Mouse (Mus musculus): ENCODE results near the gene Map1b. TPM values are rescaled to one million over a fixed set of nuclear protein-coding genes. Genes with fewer than 3 reads are reported as not detected.

Gene Map1b
- polyA plus RNA-seq, 1 experiment from 2014 or later = 665 TPM

GRCm38 (mm10) chr13:99449547-99449946, 66.8 kb downstream of the Map1b start:
- no peaks in the 10 kb centered on the region for H3K27me3 ChIP-seq (ENCODE audit: low read depth, poor library complexity, severe bottlenecking)
- H3K4me1 ChIP-seq = peaks cover 74% of the 10 kb centered on the region
- no peak for DNase-seq (ENCODE audit: low spot score)

GRCm38 (mm10) chr13:99448278-99448677, 68.1 kb downstream of the Map1b start:
- H3K9me3 ChIP-seq (replicated peaks) = no peaks in the 10 kb centered on the region
- H3K4me1 ChIP-seq = peaks cover 87% of the 10 kb centered on the region
- DNase-seq (ENCODE audit: low spot score) = no peak
- peak overlapping the region; percentile 92 for H3K27ac ChIP-seq (replicated peaks)
- no peaks in the 10 kb centered on the region for H3K27me3 ChIP-seq (ENCODE audit: low read depth, poor library complexity, severe bottlenecking)
- peak overlapping the region; percentile 11; the same call in 1 of the 2 replicates for H3K4me3 ChIP-seq
- WGBS = 32% methylated on average over 4 of the region's 4 CpGs
- peaks cover 43% of the 10 kb centered on the region for H3K36me3 ChIP-seq

More at GRCm38 (mm10) chr13:99449547-99449946, 66.8 kb downstream of the Map1b start:
- H3K9me3 ChIP-seq (replicated peaks) = no peaks in the 10 kb centered on the region
- H3K27ac ChIP-seq (replicated peaks) = peak overlapping the region; percentile 92
- peaks cover 41% of the 10 kb centered on the region for H3K36me3 ChIP-seq
- H3K4me3 ChIP-seq = no peak overlapping the region
- WGBS = 93% methylated on average over 4 of the region's 4 CpGs

DNA sequence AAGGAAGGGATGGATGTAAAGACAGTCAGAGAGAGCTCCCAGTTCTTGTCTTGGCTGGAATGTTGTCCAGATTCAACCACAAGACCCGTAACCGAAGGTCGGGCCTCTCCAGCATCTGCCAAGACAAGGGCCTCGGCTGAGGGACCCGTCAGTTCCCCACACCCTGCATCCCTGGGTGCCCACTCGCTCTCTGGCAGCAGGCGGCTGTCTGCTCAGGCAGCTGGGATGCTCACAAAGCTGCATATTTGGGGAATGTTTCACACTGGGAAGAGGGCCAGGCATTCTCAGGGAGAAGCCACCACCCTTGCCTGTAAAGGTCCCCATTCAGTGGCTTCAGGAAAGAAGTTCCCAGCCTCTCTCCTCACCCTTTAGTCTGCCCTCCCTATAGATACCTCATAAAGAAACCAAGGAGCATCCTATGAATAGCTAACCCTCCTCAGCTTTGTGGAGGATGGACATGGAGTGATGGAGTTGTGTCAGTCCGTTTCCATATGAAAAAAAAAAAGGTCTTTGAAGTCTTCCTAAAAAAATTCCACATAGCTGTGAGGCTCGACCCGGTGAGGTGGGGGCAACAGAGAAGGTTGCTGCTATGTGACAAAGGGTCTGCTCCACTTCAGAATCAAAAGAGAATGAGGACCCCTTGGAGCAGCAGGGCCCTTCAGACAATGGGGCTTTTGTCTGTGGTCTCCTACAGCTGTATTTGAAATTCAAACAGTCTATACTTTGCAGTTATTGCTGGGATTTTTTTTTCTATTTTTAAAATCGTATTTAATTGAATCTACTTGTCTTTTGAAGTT, 68.7 kb downstream of the Map1b start:
- WGBS = 33% methylated on average over 11 of the region's 11 CpGs
- H3K27me3 ChIP-seq (ENCODE audit: low read depth, poor library complexity, severe bottlenecking) = no peaks in the 10 kb centered on the region
- peak overlapping the region; percentile 92 for H3K27ac ChIP-seq (replicated peaks)
- H3K4me1 ChIP-seq = peaks cover 93% of the 10 kb centered on the region
- H3K4me3 ChIP-seq = peak overlapping the region; percentile 62
- DNase-seq (ENCODE audit: low spot score) = peak; percentile 44
- no peaks in the 10 kb centered on the region for H3K9me3 ChIP-seq (replicated peaks)
- peaks cover 37% of the 10 kb centered on the region for H3K36me3 ChIP-seq

- Histone ChIP-seq H3K36me3 (peaks cover 35% of the 10 kb centered on the region), H3K4me3 (peak overlapping the region; percentile 62), H3K27ac (replicated peaks) (peak overlapping the region; percentile 92), H3K27me3 (ENCODE audit: low read depth, poor library complexity, severe bottlenecking) (no peaks in the 10 kb centered on the region), H3K4me1 (peaks cover 96% of the 10 kb centered on the region), H3K9me3 (replicated peaks) (no peaks in the 10 kb centered on the region)
- no peak for DNase-seq (ENCODE audit: low spot score)
- WGBS = 61% methylated on average over 7 of the region's 7 CpGs
Observed at GRCm38 (mm10) chr13:99447002-99447401, 69.3 kb downstream of the Map1b start.

GRCm38 (mm10) chr13:99444880-99445279, 71.5 kb downstream of the Map1b start:
- H3K27me3 ChIP-seq (ENCODE audit: low read depth, poor library complexity, severe bottlenecking) = no peaks in the 10 kb centered on the region
- peaks cover 96% of the 10 kb centered on the region for H3K4me1 ChIP-seq
- WGBS = 4% methylated on average over 6 of the region's 6 CpGs
- no peak for DNase-seq (ENCODE audit: low spot score)
- peak overlapping the region; percentile 92 for H3K27ac ChIP-seq (replicated peaks)
- no peaks in the 10 kb centered on the region for H3K9me3 ChIP-seq (replicated peaks)
- peak overlapping the region; percentile 62 for H3K4me3 ChIP-seq
- peaks cover 41% of the 10 kb centered on the region for H3K36me3 ChIP-seq

GRCm38 (mm10) chr13:99444431-99444871, 71.9 kb downstream of the Map1b start:
- H3K4me3 ChIP-seq = peak overlapping the region; percentile 62
- DNase-seq (ENCODE audit: low spot score) = peak; percentile 86

DNA sequence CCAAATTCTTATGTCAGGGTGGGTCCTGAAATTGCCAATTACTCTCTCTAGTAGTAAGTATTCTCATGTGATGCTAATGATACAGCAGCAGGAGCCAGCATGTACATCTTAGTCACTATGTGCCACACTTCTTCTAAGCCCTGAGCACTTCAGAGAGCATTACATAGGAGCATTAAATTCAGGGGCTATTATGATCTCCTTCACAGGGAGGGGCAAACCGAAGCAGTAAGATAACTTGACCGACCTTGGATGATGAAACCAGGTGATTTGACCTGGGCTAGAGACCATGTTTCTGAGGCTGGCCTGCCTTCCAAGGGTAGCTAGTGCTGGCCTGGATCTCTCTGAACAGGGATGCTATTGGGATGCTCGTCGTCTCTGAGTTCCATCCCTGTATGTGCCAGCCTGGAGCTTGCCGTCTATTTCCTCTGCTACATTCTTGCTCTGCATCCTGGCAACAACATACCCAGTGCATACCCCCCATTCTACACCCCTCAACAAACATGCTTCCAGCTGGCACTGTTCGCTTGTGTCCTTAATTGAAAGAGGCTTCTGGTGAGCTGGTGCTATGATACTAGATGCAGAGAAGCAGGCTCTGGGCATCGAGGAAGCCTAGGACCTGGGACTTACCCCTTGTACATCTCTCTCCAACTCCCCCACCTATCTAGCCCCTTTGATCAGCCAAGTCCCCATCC, 72.7 kb downstream of the Map1b start:
- H3K27ac ChIP-seq (replicated peaks) = peak overlapping the region; percentile 92
- DNase-seq (ENCODE audit: low spot score) = peak; percentile 57
- 24% methylated on average over 7 of the region's 7 CpGs for WGBS
- peaks cover 84% of the 10 kb centered on the region for H3K4me1 ChIP-seq
- H3K36me3 ChIP-seq = peaks cover 46% of the 10 kb centered on the region
- peak overlapping the region; percentile 62 for H3K4me3 ChIP-seq
- H3K27me3 ChIP-seq (ENCODE audit: low read depth, poor library complexity, severe bottlenecking) = no peaks in the 10 kb centered on the region
- no peaks in the 10 kb centered on the region for H3K9me3 ChIP-seq (replicated peaks)

More at GRCm38 (mm10) chr13:99444431-99444871, 71.9 kb downstream of the Map1b start:
- Histone ChIP-seq H3K27ac (replicated peaks) (peak overlapping the region; percentile 92), H3K27me3 (ENCODE audit: low read depth, poor library complexity, severe bottlenecking) (no peaks in the 10 kb centered on the region), H3K9me3 (replicated peaks) (no peaks in the 10 kb centered on the region), H3K4me1 (peaks cover 92% of the 10 kb centered on the region), H3K36me3 (peaks cover 41% of the 10 kb centered on the region)
- WGBS = 3% methylated on average over 10 of the region's 10 CpGs

- H3K27me3 ChIP-seq (ENCODE audit: low read depth, poor library complexity, severe bottlenecking) = no peaks in the 10 kb centered on the region
- peaks cover 74% of the 10 kb centered on the region for H3K4me1 ChIP-seq
- peak overlapping the region; percentile 92 for H3K27ac ChIP-seq (replicated peaks)
- WGBS = 25% methylated on average over 12 of the region's 12 CpGs
- H3K36me3 ChIP-seq = peaks cover 56% of the 10 kb centered on the region
- no peaks in the 10 kb centered on the region for H3K9me3 ChIP-seq (replicated peaks)
- peak; percentile 45 for DNase-seq (ENCODE audit: low spot score)
- H3K4me3 ChIP-seq = peak overlapping the region; percentile 62
Observed at GRCm38 (mm10) chr13:99442434-99443249, 73.7 kb downstream of the Map1b start.

DNA sequence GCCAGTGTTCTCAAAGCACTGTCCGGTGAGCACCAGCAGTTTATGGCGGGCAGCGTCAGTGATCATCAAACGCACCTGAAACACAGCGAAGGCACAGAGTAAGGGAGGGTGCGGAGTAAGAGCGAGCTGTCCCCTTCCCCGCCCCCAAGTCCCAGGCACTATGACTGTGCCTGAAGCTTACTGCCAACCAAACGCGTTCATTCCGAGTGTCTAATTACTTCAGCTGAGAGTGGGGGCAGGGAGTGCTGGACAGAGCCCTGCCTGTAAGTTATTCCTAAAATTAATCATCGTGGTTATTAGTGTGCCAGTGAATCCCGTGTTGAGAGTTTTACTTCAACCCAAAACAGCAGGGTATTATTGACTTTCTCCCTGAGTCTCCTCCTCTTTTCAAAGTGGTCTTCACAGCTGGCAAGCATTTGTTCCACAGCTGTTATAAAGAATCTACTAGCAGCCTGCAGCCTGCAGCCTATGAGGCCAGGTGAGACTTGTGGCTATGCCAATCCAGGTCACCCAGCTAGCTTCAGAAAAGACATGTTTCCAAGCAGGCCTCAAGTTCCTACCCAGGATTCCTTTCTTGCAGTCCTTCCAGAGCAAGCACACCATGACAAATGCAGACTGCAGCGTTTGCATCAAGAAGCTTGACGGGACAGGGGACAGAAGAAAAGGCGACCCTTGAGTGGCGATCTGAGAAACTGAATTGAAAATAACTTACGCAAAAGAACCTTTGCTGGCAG, 74.5 kb downstream of the Map1b start:
- H3K27me3 ChIP-seq (ENCODE audit: low read depth, poor library complexity, severe bottlenecking) = no peaks in the 10 kb centered on the region
- DNase-seq (ENCODE audit: low spot score) = no peak
- H3K9me3 ChIP-seq (replicated peaks) = no peaks in the 10 kb centered on the region
- H3K4me3 ChIP-seq = peak overlapping the region; percentile 62
- H3K36me3 ChIP-seq = peaks cover 61% of the 10 kb centered on the region
- WGBS = 53% methylated on average over 18 of the region's 18 CpGs
- peaks cover 66% of the 10 kb centered on the region for H3K4me1 ChIP-seq
- peak overlapping the region; percentile 92 for H3K27ac ChIP-seq (replicated peaks)

- Histone ChIP-seq H3K9me3 (replicated peaks) (0 out of 2 replicates have a peak, but pooled peaks cover 1% of the 10 kb centered on the region), H3K27ac (replicated peaks) (no peak overlapping the region), H3K4me3 (no peak overlapping the region), H3K27me3 (ENCODE audit: low read depth, poor library complexity, severe bottlenecking) (no peaks in the 10 kb centered on the region), H3K36me3 (peaks cover 77% of the 10 kb centered on the region), H3K4me1 (peaks cover 50% of the 10 kb centered on the region)
- WGBS = 99% methylated on average over 2 of the region's 2 CpGs
- no peak for DNase-seq (ENCODE audit: low spot score)
Observed at GRCm38 (mm10) chr13:99440228-99440627, 76.1 kb downstream of the Map1b start.

DNA sequence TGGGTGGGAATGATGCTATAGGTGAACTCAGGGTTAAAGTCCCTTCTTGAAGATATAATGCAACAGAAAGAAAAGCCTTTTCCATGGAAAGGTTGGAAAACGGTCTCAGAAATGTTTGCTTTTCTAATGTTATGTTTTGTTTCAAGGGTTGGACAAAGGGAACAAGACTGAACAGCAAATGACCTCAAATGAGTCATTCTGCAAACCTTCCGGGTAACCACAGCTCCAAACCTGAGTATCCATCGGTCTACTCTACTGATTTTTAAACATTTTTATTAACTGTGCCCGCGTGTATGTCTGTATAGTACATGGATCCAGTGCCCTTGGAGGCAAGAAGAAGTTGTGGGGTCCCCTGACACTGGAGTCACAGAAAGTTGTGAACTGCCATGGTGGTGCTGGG, 77.0 kb downstream of the Map1b start:
- DNase-seq (ENCODE audit: low spot score) = no peak
- Histone ChIP-seq H3K27ac (replicated peaks) (no peak overlapping the region), H3K27me3 (ENCODE audit: low read depth, poor library complexity, severe bottlenecking) (no peaks in the 10 kb centered on the region), H3K36me3 (peaks cover 86% of the 10 kb centered on the region), H3K9me3 (replicated peaks) (0 out of 2 replicates have a peak, but pooled peaks cover 4% of the 10 kb centered on the region), H3K4me1 (peaks cover 41% of the 10 kb centered on the region), H3K4me3 (no peak overlapping the region)
- WGBS = 93% methylated on average over 5 of the region's 5 CpGs

GRCm38 (mm10) chr13:99437051-99437450, 79.3 kb downstream of the Map1b start:
- H3K4me1 ChIP-seq = peaks cover 18% of the 10 kb centered on the region
- H3K27ac ChIP-seq (replicated peaks) = no peak overlapping the region
- no peaks in the 10 kb centered on the region for H3K27me3 ChIP-seq (ENCODE audit: low read depth, poor library complexity, severe bottlenecking)
- no peak overlapping the region for H3K4me3 ChIP-seq
- peaks cover 100% of the 10 kb centered on the region for H3K36me3 ChIP-seq
- H3K9me3 ChIP-seq (replicated peaks) = peaks cover 4% of the 10 kb centered on the region; the same call in 1 of the 2 replicates
- DNase-seq (ENCODE audit: low spot score) = no peak

Data from midbrain, embryonic 10.5 days (tissue).